Mouse (Mus musculus): ENCODE measurements around the gene Gpr162.

GRCm38 (mm10) chr6:124811701-124812560 is 51.9 kb downstream of the Gpr162 start:
- TF ChIP-seq EP300 (optimal IDR thresholded peaks at IDR 0.05) (no peak), CTCF (IDR thresholded peaks at IDR 0.05; ENCODE audit: low read depth) (no peak)

All from stomach, postnatal 0 days (tissue).